Mouse (Mus musculus) ES-Bruce4 (cell line): ENCODE results near the gene Irf7. TPM values are rescaled to one million over a fixed set of nuclear protein-coding genes. Genes with fewer than 3 reads are reported as not detected.
A peak's percentile ranks its signal among the peaks of the same experiment; 100 is the strongest.

ENCODE experiments used
- H3K27ac ChIP-seq: 2 replicates; pipeline ENCODE4 v1.5.1; 2012; ENCODE audit warnings: low read length, inconsistent platforms; ENCODE audit not compliant: insufficient read depth
- H3K27me3 ChIP-seq: 2 replicates; pipeline ENCODE4 v1.6.1; 2012; ENCODE audit warnings: mild to moderate bottlenecking, low read length, inconsistent platforms; ENCODE audit not compliant: control insufficient read depth, poor library complexity, insufficient read depth, severe bottlenecking
- H3K36me3 ChIP-seq: 2 replicates; pipeline ENCODE4 v1.6.1; 2012; ENCODE audit warnings: inconsistent platforms, mild to moderate bottlenecking, low read length, moderate library complexity; ENCODE audit not compliant: control insufficient read depth, poor library complexity, insufficient read depth, severe bottlenecking
- H3K4me1 ChIP-seq: one replicate; pipeline ENCODE4 v1.8.1; 2011; ENCODE audit warnings: low read length; ENCODE audit not compliant: control insufficient read depth, insufficient read depth
- H3K4me3 ChIP-seq: 2 replicates; pipeline ENCODE4 v1.5.1; 2011; ENCODE audit warnings: low read depth, mild to moderate bottlenecking, low read length
- H3K9ac ChIP-seq: 2 replicates; pipeline ENCODE4 v1.6.1; 2012; ENCODE audit warnings: low read depth, mild to moderate bottlenecking, inconsistent platforms; ENCODE audit not compliant: poor library complexity, severe bottlenecking
- H3K9me3 ChIP-seq: replicated peaks from 2 replicates; pipeline ENCODE4 v1.6.1; 2012; ENCODE audit warnings: mild to moderate bottlenecking, low read length, inconsistent platforms; ENCODE audit not compliant: control insufficient read depth, poor library complexity, insufficient read depth, severe bottlenecking
- CTCF ChIP-seq: IDR thresholded peaks from one replicate; pipeline ENCODE4 v1.8.1; 2011; ENCODE audit warnings: low read depth, low read length
- EP300 ChIP-seq: IDR thresholded peaks from 2 replicates; pipeline ENCODE4 v1.6.1; 2011; ENCODE audit warnings: low read depth, low read length; ENCODE audit not compliant: insufficient read depth
- POLR2A ChIP-seq: IDR thresholded peaks from one replicate; pipeline ENCODE4 v1.8.1; 2011; ENCODE audit warnings: low read length; ENCODE audit not compliant: insufficient read depth
- polyA plus RNA-seq: library from polyadenylated mRNA; stranded (reverse); fragments of >200 nt; gene quantifications from 2 replicates; pipeline ENCODE4 v1.2.4, GENCODE M21; 2011; ENCODE audit warnings: low read depth; ENCODE audit not compliant: missing spikeins, insufficient read depth, insufficient read length

The Irf7 gene
- polyA plus RNA-seq, 1 experiment = 0.57 TPM

GRCm38 (mm10) chr7:141213605-141214235 is 52.6 kb downstream of the Irf7 start, which contains the start of gene Lmntd2:
Gene Lmntd2 (minus strand): TSS chr7:141214080.
- peaks cover 7% of the 10 kb centered on the region for H3K4me1 ChIP-seq
- H3K27me3 ChIP-seq = no peaks in the 10 kb centered on the region
- TF ChIP-seq CTCF (no peak), POLR2A (no peak), EP300 (no peak)
- peak within 1 kb of the TSS; percentile 60 for H3K4me3 ChIP-seq
- peak within 1 kb of the TSS; percentile 86 for H3K27ac ChIP-seq
- H3K36me3 ChIP-seq = 0 out of 2 replicates have a peak, but pooled peaks cover 3% of the 10 kb centered on the region
- H3K9ac ChIP-seq = peak within 1 kb of the TSS; percentile 28
- no peaks in the 10 kb centered on the region for H3K9me3 ChIP-seq

- no peak overlapping the region for H3K4me3 ChIP-seq
- peaks cover 4% of the 10 kb centered on the region for H3K4me1 ChIP-seq
- 0 out of 2 replicates have a peak, but pooled peaks cover 3% of the 10 kb centered on the region for H3K36me3 ChIP-seq
- no peak overlapping the region for H3K27ac ChIP-seq
- no peak overlapping the region for H3K9ac ChIP-seq
- no peaks in the 10 kb centered on the region for H3K9me3 ChIP-seq
- H3K27me3 ChIP-seq = no peaks in the 10 kb centered on the region
- TF ChIP-seq EP300 (no peak), CTCF (no peak), POLR2A (no peak)
Measured at GRCm38 (mm10) chr7:141213133-141213532, 53.1 kb downstream of the Irf7 start.

Other genes with a start within 250 kb of the Irf7 start
- not detected in 2 replicates for gene Ifitm6, start 248.6 kb downstream of the Irf7 start, polyA plus RNA-seq
- gene Gm17387, start 237.3 kb downstream of the Irf7 start, polyA plus RNA-seq = not detected in 2 replicates
- 18.3 and 22.2 TPM in 2 replicates for gene B4galnt4, start 205.4 kb downstream of the Irf7 start, polyA plus RNA-seq
- gene Pkp3, start 188.3 kb downstream of the Irf7 start, polyA plus RNA-seq = 19.6 and 22.0 TPM in 2 replicates
- 15.4 and 23.2 TPM in 2 replicates for gene Sigirr, start 165.9 kb downstream of the Irf7 start, polyA plus RNA-seq
- 19.1 and 22.1 TPM in 2 replicates for gene Ano9, start 148.7 kb downstream of the Irf7 start, polyA plus RNA-seq
- gene Ptdss2, start 144.1 kb downstream of the Irf7 start, polyA plus RNA-seq = 42.5 and 55.3 TPM in 2 replicates
- 44.8 and 48.5 TPM in 2 replicates for gene Rnh1, start 93.6 kb downstream of the Irf7 start, polyA plus RNA-seq
- gene Hras, start 72.5 kb downstream of the Irf7 start, polyA plus RNA-seq = 50.5 and 51.8 TPM in 2 replicates
- gene Lrrc56, start 72.3 kb downstream of the Irf7 start, polyA plus RNA-seq = 3.3 and 3.4 TPM in 2 replicates
- 5.9 and 6.6 TPM in 2 replicates for gene Lmntd2, start 52.4 kb downstream of the Irf7 start, polyA plus RNA-seq
- gene Rassf7, start 50.6 kb downstream of the Irf7 start, polyA plus RNA-seq = 29.6 and 36.3 TPM in 2 replicates
- gene Phrf1, start 37.7 kb downstream of the Irf7 start, polyA plus RNA-seq = 99.5 and 99.9 TPM in 2 replicates
- not detected in 2 replicates for gene Cdhr5, start 10.3 kb upstream of the Irf7 start, polyA plus RNA-seq
- 7.4 and 8.5 TPM in 2 replicates for gene Sct, start 12.7 kb upstream of the Irf7 start, polyA plus RNA-seq
- 0.21 and 0.65 TPM in 2 replicates for gene Drd4, start 25.5 kb upstream of the Irf7 start, polyA plus RNA-seq
- gene Deaf1, start 61.2 kb upstream of the Irf7 start, polyA plus RNA-seq = 79.2 and 79.4 TPM in 2 replicates
- gene Tmem80, start 61.3 kb upstream of the Irf7 start, polyA plus RNA-seq = 7.0 and 8.2 TPM in 2 replicates
- gene Eps8l2, start 72.4 kb upstream of the Irf7 start, polyA plus RNA-seq = 39.8 and 46.0 TPM in 2 replicates
- gene Taldo1, start 125.7 kb upstream of the Irf7 start, polyA plus RNA-seq = 210 and 226 TPM in 2 replicates
- gene Gatd1, start 147.7 kb upstream of the Irf7 start, polyA plus RNA-seq = 36.7 and 45.4 TPM in 2 replicates
- gene Cend1, start 163.0 kb upstream of the Irf7 start, polyA plus RNA-seq = 1.3 and 2.2 TPM in 2 replicates
- gene Slc25a22, start 171.4 kb upstream of the Irf7 start, polyA plus RNA-seq = 16.3 and 19.9 TPM in 2 replicates
- gene Pidd1, start 177.5 kb upstream of the Irf7 start, polyA plus RNA-seq = 22.1 and 27.6 TPM in 2 replicates
- gene Rplp2, start 180.9 kb upstream of the Irf7 start, polyA plus RNA-seq = 2,328 and 2,759 TPM in 2 replicates
- gene Pnpla2, start 188.7 kb upstream of the Irf7 start, polyA plus RNA-seq = 33.3 and 43.5 TPM in 2 replicates
- 13.5 and 14.0 TPM in 2 replicates for gene Cracr2b, start 194.6 kb upstream of the Irf7 start, polyA plus RNA-seq
- 99.0 and 107 TPM in 2 replicates for gene Cd151, start 200.9 kb upstream of the Irf7 start, polyA plus RNA-seq
- gene Polr2l, start 208.7 kb upstream of the Irf7 start, polyA plus RNA-seq = 12.1 and 15.3 TPM in 2 replicates
- gene Tspan4, start 208.8 kb upstream of the Irf7 start, polyA plus RNA-seq = 37.4 and 39.9 TPM in 2 replicates